Mouse (Mus musculus) R1 (cell line): ENCODE data around the gene Fam213a.

Source experiments
- DNase-seq: peaks from one replicate; pipeline ENCODE4 v3.0.0-alpha.2; 2018; ENCODE audit warnings: low read depth, low spot score

Gene Fam213a

GRCm38 (mm10) chr14:41013630-41014613 lies at the start of gene Fam213a:
Gene Fam213a, minus strand, starts transcription at chr14:41013788.
- DNase-seq: peak; percentile 86

- peak; percentile 51 for DNase-seq
These were observed 39.6 kb upstream of the Fam213a start for GRCm38 (mm10) chr14:41053190-41053589.

GRCm38 (mm10) chr14:41052481-41052880 lies 38.9 kb upstream of the Fam213a start:
- peak; percentile 68 for DNase-seq

- peak; percentile 34 for DNase-seq
These were observed 36.9 kb upstream of the Fam213a start for GRCm38 (mm10) chr14:41050471-41050870.

- peak; percentile 71 for DNase-seq
These were observed 33.8 kb upstream of the Fam213a start for GRCm38 (mm10) chr14:41047402-41047801.

- DNase-seq: peak; percentile 73
These were observed 21.7 kb upstream of the Fam213a start for GRCm38 (mm10) chr14:41035146-41035798.

- DNase-seq: peak; percentile 87
These were observed 19.8 kb upstream of the Fam213a start for GRCm38 (mm10) chr14:41033135-41034110.

GRCm38 (mm10) chr14:41030989-41031513 lies 17.5 kb upstream of the Fam213a start:
- DNase-seq: no peak

- DNase-seq: no peak
These were observed 15.7 kb upstream of the Fam213a start for GRCm38 (mm10) chr14:41029303-41029702.

GRCm38 (mm10) chr14:41025594-41026284 lies 12.2 kb upstream of the Fam213a start:
- DNase-seq: no peak

- no peak for DNase-seq
These were observed 11.5 kb upstream of the Fam213a start for GRCm38 (mm10) chr14:41025087-41025486.

GRCm38 (mm10) chr14:41021246-41021645 lies 7.7 kb upstream of the Fam213a start:
- no peak for DNase-seq

- no peak for DNase-seq
These were observed 3.9 kb upstream of the Fam213a start for GRCm38 (mm10) chr14:41017460-41017859.

GRCm38 (mm10) chr14:41014701-41015240 lies 1.2 kb upstream of the Fam213a start:
- DNase-seq: no peak

GRCm38 (mm10) chr14:41013143-41013542 lies 445 bp downstream of the Fam213a start:
- no peak for DNase-seq

- no peak for DNase-seq
These were observed 1.7 kb downstream of the Fam213a start for GRCm38 (mm10) chr14:41011916-41012315.

GRCm38 (mm10) chr14:41008138-41008537 lies 5.5 kb downstream of the Fam213a start:
- DNase-seq: no peak

- no peak for DNase-seq
These were observed 5.9 kb downstream of the Fam213a start for GRCm38 (mm10) chr14:41007641-41008040.

- no peak for DNase-seq
These were observed 6.7 kb downstream of the Fam213a start for GRCm38 (mm10) chr14:41006899-41007298.

GRCm38 (mm10) chr14:41006263-41006662 lies 7.3 kb downstream of the Fam213a start:
- no peak for DNase-seq
